In genomic region chr7:111029046-111029553, GRCm38 (mm10) we compare ENCODE assay signal across 7 mouse cellular contexts. TPM values are rescaled to one million over a fixed set of nuclear protein-coding genes. Genes with fewer than 3 reads are reported as not detected.
DNase-seq lines count a peak whose midpoint lies in the region; ATAC-seq and TF ChIP-seq lines count a peak whose summit lies in the region.

No protein-coding gene starts in this region.

- no peak for DNase-seq in lung, embryonic 14.5 days
- no peak for DNase-seq in lung, adult 18-20 months
- DNase-seq in midbrain, postnatal 0 days (ENCODE audit: low spot score): no peak
- no peak for DNase-seq in adrenal gland, adult (ENCODE audit: inconsistent age in 2 of 2, low spot score in 1 of 2)

- TF ChIP-seq CTCF in lung, embryonic 14.5 days (IDR thresholded peaks at IDR 0.05; ENCODE audit: low read depth): no peak
- no peak for TF ChIP-seq CTCF in midbrain, postnatal 0 days (IDR thresholded peaks at IDR 0.05)

- no peaks in the 10 kb centered on the region for H3K27me3 ChIP-seq in lung, embryonic 14.5 days (ENCODE audit: insufficient read depth, low read length)
- no peaks in the 10 kb centered on the region for H3K27me3 ChIP-seq in limb, embryonic 12.5 days
- H3K27me3 ChIP-seq in midbrain, postnatal 0 days (ENCODE audit: insufficient read depth, low read length): no peaks in the 10 kb centered on the region

- under 1% methylated on average over 29 of the region's 29 CpGs for WGBS in lung, embryonic 14.5 days
- under 1% methylated on average over 29 of the region's 29 CpGs for WGBS in limb, embryonic 12.5 days
- WGBS in midbrain, postnatal 0 days: under 1% methylated on average over 29 of the region's 29 CpGs

- H3K27ac ChIP-seq in lung, embryonic 14.5 days (ENCODE audit: low read depth): peak overlapping the region; percentile 90
- H3K27ac ChIP-seq in limb, embryonic 12.5 days: peak overlapping the region; percentile 85
- H3K27ac ChIP-seq in midbrain, postnatal 0 days (ENCODE audit: low read depth, low read length): peak overlapping the region; percentile 94

- peaks cover 8% of the 10 kb centered on the region; the same call in 1 of the 2 replicates for H3K4me1 ChIP-seq in lung, embryonic 14.5 days (ENCODE audit: insufficient read depth)
- peaks cover 11% of the 10 kb centered on the region for H3K4me1 ChIP-seq in limb, embryonic 12.5 days (replicated peaks)
- peaks cover 5% of the 10 kb centered on the region; the same call in 1 of the 2 replicates for H3K4me1 ChIP-seq in midbrain, postnatal 0 days (ENCODE audit: insufficient read depth, low read length)

- H3K4me3 ChIP-seq in lung, embryonic 14.5 days (ENCODE audit: low read depth, low read length): peak overlapping the region; percentile 65
- peak overlapping the region; percentile 86 for H3K4me3 ChIP-seq in limb, embryonic 12.5 days (replicated peaks)
- peak overlapping the region; percentile 59 for H3K4me3 ChIP-seq in midbrain, postnatal 0 days (ENCODE audit: low read depth, low read length)

- ATAC-seq in lung, embryonic 14.5 days (ENCODE audit: insufficient read depth): no peak
- peak; percentile 72 for ATAC-seq in erythroblast, adult 5-6 weeks (replicated peaks; ENCODE audit: low FRiP score, poor library complexity, severe bottlenecking)
- no peak; the same call in none of the 2 replicates for ATAC-seq in limb, embryonic 12.5 days (ENCODE audit: insufficient number of reproducible peaks, insufficient read depth, low FRiP score, low TSS enrichment, low read depth)
- peak; percentile 61 for ATAC-seq in midbrain, postnatal 0 days (ENCODE audit: low FRiP score)
- no peak for ATAC-seq in monocyte, adult 5-6 weeks (replicated peaks; ENCODE audit: insufficient number of reproducible peaks, low FRiP score, low TSS enrichment, poor library complexity, severe bottlenecking)

- peaks cover 22% of the 10 kb centered on the region for H3K36me3 ChIP-seq in lung, embryonic 14.5 days (ENCODE audit: insufficient read depth)
- H3K36me3 ChIP-seq in limb, embryonic 12.5 days: peaks cover 34% of the 10 kb centered on the region
- H3K36me3 ChIP-seq in midbrain, postnatal 0 days (ENCODE audit: insufficient read depth, low read length): peaks cover 3% of the 10 kb centered on the region; the same call in 1 of the 2 replicates

- H3K9ac ChIP-seq in lung, embryonic 14.5 days: peak overlapping the region; percentile 71
- H3K9ac ChIP-seq in limb, embryonic 12.5 days (replicated peaks): peak overlapping the region; percentile 80
- H3K9ac ChIP-seq in midbrain, postnatal 0 days (replicated peaks; ENCODE audit: low read length, poor library complexity, severe bottlenecking): peak overlapping the region; percentile 73

- no peaks in the 10 kb centered on the region for H3K9me3 ChIP-seq in lung, embryonic 14.5 days (ENCODE audit: low read depth, low read length)
- no peaks in the 10 kb centered on the region for H3K9me3 ChIP-seq in limb, embryonic 12.5 days
- H3K9me3 ChIP-seq in midbrain, postnatal 0 days (ENCODE audit: low read length): no peaks in the 10 kb centered on the region

- peak overlapping the region; percentile 92 for H3K4me2 ChIP-seq in lung, embryonic 14.5 days
- H3K4me2 ChIP-seq in limb, embryonic 12.5 days: peak overlapping the region; percentile 68
- H3K4me2 ChIP-seq in midbrain, postnatal 0 days (ENCODE audit: low read depth, low read length, poor library complexity, severe bottlenecking): peak overlapping the region; percentile 64

RNA-seq across cellular contexts. Expression of gene Ctr9, which starts 0.3 kb away (rescaled TPM):
- 65.2 and 68.8 TPM in 2 replicates for polyA plus RNA-seq in lung, embryonic 14.5 days (2014; fragmentation: Nextera tagmentation; extraction: Ambion mirVana)
- total RNA-seq in erythroblast, adult 5-6 weeks (2015; ENCODE audit: low replicate concordance): 12.7 and 17.8 TPM in 2 replicates
- 18.9 and 33.3 TPM in 2 replicates for total RNA-seq in erythroblast, adult 5-6 weeks (2017; ENCODE audit: low replicate concordance)
- 88.5 and 91.9 TPM in 2 replicates for polyA plus RNA-seq in limb, embryonic 12.5 days (2016; fragmentation: Nextera tagmentation; extraction: Ambion mirVana)
- total RNA-seq in midbrain, postnatal 0 days (2014; rRNA removed): 38.7 and 50.3 TPM in 2 replicates
- 59.5 and 63.3 TPM in 2 replicates for polyA plus RNA-seq in midbrain, postnatal 0 days (2015; fragmentation: Nextera tagmentation; extraction: Ambion mirVana)
- total RNA-seq in monocyte, adult 5-6 weeks (2017): 45.3 to 55.4 TPM (median 55.0 TPM) in 3 replicates

RNA-seq across cellular contexts. Expression of gene Mrvi1, which starts 46.8 kb away (rescaled TPM):
- polyA plus RNA-seq in lung, embryonic 14.5 days (2014; fragmentation: Nextera tagmentation; extraction: Ambion mirVana): 15.2 and 15.8 TPM in 2 replicates
- total RNA-seq in erythroblast, adult 5-6 weeks (2015; ENCODE audit: low replicate concordance): 1.0 and 1.7 TPM in 2 replicates
- 0.14 and 1.1 TPM in 2 replicates for total RNA-seq in erythroblast, adult 5-6 weeks (2017; ENCODE audit: low replicate concordance)
- 0.61 and 0.86 TPM in 2 replicates for polyA plus RNA-seq in limb, embryonic 12.5 days (2016; fragmentation: Nextera tagmentation; extraction: Ambion mirVana)
- 2.3 and 2.7 TPM in 2 replicates for total RNA-seq in midbrain, postnatal 0 days (2014; rRNA removed)
- 0.42 and 0.88 TPM in 2 replicates for polyA plus RNA-seq in midbrain, postnatal 0 days (2015; fragmentation: Nextera tagmentation; extraction: Ambion mirVana)
- total RNA-seq in monocyte, adult 5-6 weeks (2017): 0.19 to 10.2 TPM (median 1.1 TPM) in 3 replicates

RNA-seq across cellular contexts. Expression of gene Eif4g2, which starts 53.7 kb away (rescaled TPM):
- polyA plus RNA-seq in lung, embryonic 14.5 days (2014; fragmentation: Nextera tagmentation; extraction: Ambion mirVana): 1,010 and 1,058 TPM in 2 replicates
- 361 and 474 TPM in 2 replicates for total RNA-seq in erythroblast, adult 5-6 weeks (2015; ENCODE audit: low replicate concordance)
- total RNA-seq in erythroblast, adult 5-6 weeks (2017; ENCODE audit: low replicate concordance): 338 and 576 TPM in 2 replicates
- 1,066 and 1,105 TPM in 2 replicates for polyA plus RNA-seq in limb, embryonic 12.5 days (2016; fragmentation: Nextera tagmentation; extraction: Ambion mirVana)
- total RNA-seq in midbrain, postnatal 0 days (2014; rRNA removed): 497 and 556 TPM in 2 replicates
- polyA plus RNA-seq in midbrain, postnatal 0 days (2015; fragmentation: Nextera tagmentation; extraction: Ambion mirVana): 804 and 868 TPM in 2 replicates
- total RNA-seq in monocyte, adult 5-6 weeks (2017): 604 to 1,278 TPM (median 709 TPM) in 3 replicates

Comparison
In these comparisons a context has a peak if more than half of its experiments do, and no peak if none do; other contexts are left out.
1. ATAC-seq: peak in erythroblast, adult 5-6 weeks (single experiment) and midbrain, postnatal 0 days (single experiment); none in lung, embryonic 14.5 days (single experiment), limb, embryonic 12.5 days (single experiment) and monocyte, adult 5-6 weeks (single experiment).
2. Peak in every context shown above with its lines, with median percentiles within 50 percentile points of each other: H3K27ac ChIP-seq, H3K4me2 ChIP-seq, H3K4me3 ChIP-seq and H3K9ac ChIP-seq.